Mouse (Mus musculus): ENCODE results near the gene Armc8.

GRCm38 (mm10) chr9:99555253-99555652 is 13.4 kb downstream of the Armc8 start:
- TF ChIP-seq CTCF (IDR thresholded peaks at IDR 0.05; ENCODE audit: low read depth) (no peak), EP300 (IDR thresholded peaks at IDR 0.05; ENCODE audit: low read depth) (no peak)

Data from heart, postnatal 0 days (tissue).